Mouse (Mus musculus): ENCODE results near the gene Zfp708. TPM values are rescaled to one million over a fixed set of nuclear protein-coding genes. Genes with fewer than 3 reads are reported as not detected.
"Not testable (repeated sequence)": the region's sequence is repeated elsewhere in the genome, so short reads cannot be mapped to it uniquely, and the experiment has no call there.

Gene Zfp708
- polyA plus RNA-seq (2014; fragmentation: Nextera tagmentation; extraction: Ambion mirVana): 6.6 and 7.6 TPM in 2 replicates

GRCm38 (mm10) chr13:67097876-67098275 lies at the start of gene Zfp708:
Gene Zfp708, minus strand, starts transcription at chr13:67097976.
- H3K9me3 ChIP-seq (ENCODE audit: control insufficient read depth, low read depth, low read length): no peaks in the 10 kb centered on the region
- no peaks in the 10 kb centered on the region for H3K4me1 ChIP-seq (ENCODE audit: control insufficient read depth, insufficient read depth, low read length)
- H3K27ac ChIP-seq (ENCODE audit: low read length): no peak within 1 kb of the TSS
- H3K27me3 ChIP-seq (ENCODE audit: control insufficient read depth, insufficient read depth, low read length): no peaks in the 10 kb centered on the region
- WGBS: 89% methylated on average over 10 of the region's 10 CpGs
- no peak within 1 kb of the TSS for H3K4me2 ChIP-seq (replicated peaks; ENCODE audit: low read depth, low read length)
- no peak within 1 kb of the TSS for H3K9ac ChIP-seq (replicated peaks; ENCODE audit: low read depth, low read length)
- H3K36me3 ChIP-seq (ENCODE audit: control insufficient read depth, insufficient read depth, low read length): peaks cover 7% of the 10 kb centered on the region; the same call in 1 of the 2 replicates
- H3K4me3 ChIP-seq (ENCODE audit: low read depth, low read length): no peak within 1 kb of the TSS
- no peak for ATAC-seq (ENCODE audit: insufficient number of reproducible peaks, insufficient read depth, low FRiP score, low read depth)

GRCm38 (mm10) chr13:67128038-67128721 lies 30.4 kb upstream of the Zfp708 start:
- ATAC-seq (ENCODE audit: insufficient number of reproducible peaks, insufficient read depth, low FRiP score, low read depth): peak; percentile 97
- Histone ChIP-seq H3K4me3 (ENCODE audit: low read depth, low read length) (peak overlapping the region; percentile 67), H3K27ac (ENCODE audit: low read length) (no peak overlapping the region), H3K4me2 (replicated peaks; ENCODE audit: low read depth, low read length) (peak overlapping the region; percentile 54), H3K4me1 (ENCODE audit: control insufficient read depth, insufficient read depth, low read length) (no peaks in the 10 kb centered on the region), H3K9me3 (ENCODE audit: control insufficient read depth, low read depth, low read length) (no peaks in the 10 kb centered on the region), H3K27me3 (ENCODE audit: control insufficient read depth, insufficient read depth, low read length) (no peaks in the 10 kb centered on the region), H3K9ac (replicated peaks; ENCODE audit: low read depth, low read length) (peak overlapping the region; percentile 43), H3K36me3 (ENCODE audit: control insufficient read depth, insufficient read depth, low read length) (no peaks in the 10 kb centered on the region)
- 2% methylated on average over 18 of the region's 18 CpGs for WGBS

GRCm38 (mm10) chr13:67127507-67127906 lies 29.7 kb upstream of the Zfp708 start:
- ATAC-seq (ENCODE audit: insufficient number of reproducible peaks, insufficient read depth, low FRiP score, low read depth): 0 out of 2 replicates have a peak, but pooled peaks have one; percentile 3
- 76% methylated on average over 10 of the region's 10 CpGs for WGBS
- not testable (repeated sequence) for H3K9me3 ChIP-seq (ENCODE audit: control insufficient read depth, low read depth, low read length); H3K27ac ChIP-seq (ENCODE audit: low read length); H3K4me1 ChIP-seq (ENCODE audit: control insufficient read depth, insufficient read depth, low read length); H3K9ac ChIP-seq (replicated peaks; ENCODE audit: low read depth, low read length); H3K36me3 ChIP-seq (ENCODE audit: control insufficient read depth, insufficient read depth, low read length); H3K27me3 ChIP-seq (ENCODE audit: control insufficient read depth, insufficient read depth, low read length)
- peak overlapping the region; percentile 54; the same call in 1 of the 2 replicates for H3K4me2 ChIP-seq (replicated peaks; ENCODE audit: low read depth, low read length)
- H3K4me3 ChIP-seq (ENCODE audit: low read depth, low read length): peak overlapping the region; percentile 67

- Histone ChIP-seq H3K27me3 (ENCODE audit: control insufficient read depth, insufficient read depth, low read length) (no peaks in the 10 kb centered on the region), H3K27ac (ENCODE audit: low read length) (no peak overlapping the region), H3K9ac (replicated peaks; ENCODE audit: low read depth, low read length) (no peak overlapping the region), H3K4me2 (replicated peaks; ENCODE audit: low read depth, low read length) (no peak overlapping the region), H3K4me3 (ENCODE audit: low read depth, low read length) (no peak overlapping the region), H3K36me3 (ENCODE audit: control insufficient read depth, insufficient read depth, low read length) (no peaks in the 10 kb centered on the region), H3K4me1 (ENCODE audit: control insufficient read depth, insufficient read depth, low read length) (no peaks in the 10 kb centered on the region), H3K9me3 (ENCODE audit: control insufficient read depth, low read depth, low read length) (no peaks in the 10 kb centered on the region)
- WGBS: 79% methylated on average over 1 of the region's 1 CpGs
- ATAC-seq (ENCODE audit: insufficient number of reproducible peaks, insufficient read depth, low FRiP score, low read depth): no peak
Observed at GRCm38 (mm10) chr13:67124460-67124859, 26.7 kb upstream of the Zfp708 start.

GRCm38 (mm10) chr13:67121360-67121759 lies 23.6 kb upstream of the Zfp708 start, which contains the start of gene Zfp759:
Gene Zfp759, plus strand, starts transcription at chr13:67121660.
- ATAC-seq (ENCODE audit: insufficient number of reproducible peaks, insufficient read depth, low FRiP score, low read depth); H3K9me3 ChIP-seq (ENCODE audit: control insufficient read depth, low read depth, low read length); H3K4me1 ChIP-seq (ENCODE audit: control insufficient read depth, insufficient read depth, low read length); H3K4me3 ChIP-seq (ENCODE audit: low read depth, low read length); H3K27me3 ChIP-seq (ENCODE audit: control insufficient read depth, insufficient read depth, low read length); H3K4me2 ChIP-seq (replicated peaks; ENCODE audit: low read depth, low read length); H3K9ac ChIP-seq (replicated peaks; ENCODE audit: low read depth, low read length); H3K27ac ChIP-seq (ENCODE audit: low read length); H3K36me3 ChIP-seq (ENCODE audit: control insufficient read depth, insufficient read depth, low read length): not testable (repeated sequence)

- not testable (repeated sequence) for H3K9ac ChIP-seq (replicated peaks; ENCODE audit: low read depth, low read length); H3K9me3 ChIP-seq (ENCODE audit: control insufficient read depth, low read depth, low read length); H3K4me1 ChIP-seq (ENCODE audit: control insufficient read depth, insufficient read depth, low read length); H3K36me3 ChIP-seq (ENCODE audit: control insufficient read depth, insufficient read depth, low read length); H3K27me3 ChIP-seq (ENCODE audit: control insufficient read depth, insufficient read depth, low read length); H3K4me2 ChIP-seq (replicated peaks; ENCODE audit: low read depth, low read length); H3K4me3 ChIP-seq (ENCODE audit: low read depth, low read length); ATAC-seq (ENCODE audit: insufficient number of reproducible peaks, insufficient read depth, low FRiP score, low read depth); H3K27ac ChIP-seq (ENCODE audit: low read length)
- WGBS: 90% methylated on average over 8 of the region's 8 CpGs
Observed at GRCm38 (mm10) chr13:67116163-67116562, 18.4 kb upstream of the Zfp708 start, which contains the start of gene Rslcan18. Gene Rslcan18, minus strand, starts transcription at chr13:67116263.

GRCm38 (mm10) chr13:67113287-67113686 lies 15.5 kb upstream of the Zfp708 start:
- Histone ChIP-seq H3K4me3 (ENCODE audit: low read depth, low read length) (no peak overlapping the region), H3K27ac (ENCODE audit: low read length) (no peak overlapping the region), H3K27me3 (ENCODE audit: control insufficient read depth, insufficient read depth, low read length) (no peaks in the 10 kb centered on the region), H3K4me2 (replicated peaks; ENCODE audit: low read depth, low read length) (no peak overlapping the region), H3K4me1 (ENCODE audit: control insufficient read depth, insufficient read depth, low read length) (no peaks in the 10 kb centered on the region), H3K36me3 (ENCODE audit: control insufficient read depth, insufficient read depth, low read length) (no peaks in the 10 kb centered on the region), H3K9me3 (ENCODE audit: control insufficient read depth, low read depth, low read length) (no peaks in the 10 kb centered on the region), H3K9ac (replicated peaks; ENCODE audit: low read depth, low read length) (no peak overlapping the region)
- WGBS: 95% methylated on average over 2 of the region's 2 CpGs
- no peak for ATAC-seq (ENCODE audit: insufficient number of reproducible peaks, insufficient read depth, low FRiP score, low read depth)

- H3K4me3 ChIP-seq (ENCODE audit: low read depth, low read length): no peak overlapping the region
- H3K9ac ChIP-seq (replicated peaks; ENCODE audit: low read depth, low read length): no peak overlapping the region
- H3K36me3 ChIP-seq (ENCODE audit: control insufficient read depth, insufficient read depth, low read length): no peaks in the 10 kb centered on the region
- H3K4me1 ChIP-seq (ENCODE audit: control insufficient read depth, insufficient read depth, low read length): 0 out of 2 replicates have a peak, but pooled peaks cover 4% of the 10 kb centered on the region
- H3K4me2 ChIP-seq (replicated peaks; ENCODE audit: low read depth, low read length): no peak overlapping the region
- H3K27me3 ChIP-seq (ENCODE audit: control insufficient read depth, insufficient read depth, low read length): no peaks in the 10 kb centered on the region
- no peak for ATAC-seq (ENCODE audit: insufficient number of reproducible peaks, insufficient read depth, low FRiP score, low read depth)
- H3K27ac ChIP-seq (ENCODE audit: low read length): no peak overlapping the region
- WGBS: 77% methylated on average over 12 of the region's 12 CpGs
- no peaks in the 10 kb centered on the region for H3K9me3 ChIP-seq (ENCODE audit: control insufficient read depth, low read depth, low read length)
Observed at GRCm38 (mm10) chr13:67112096-67112495, 14.3 kb upstream of the Zfp708 start.

Data from stomach, embryonic 14.5 days (tissue).